Mouse (Mus musculus): Measurements from ENCODE around the gene Krt12. TPM values are rescaled to one million over a fixed set of nuclear protein-coding genes. Genes with fewer than 3 reads are reported as not detected.

Gene Krt12
- polyA plus RNA-seq, 1 experiment from 2014 or later, result not detected

DNA sequence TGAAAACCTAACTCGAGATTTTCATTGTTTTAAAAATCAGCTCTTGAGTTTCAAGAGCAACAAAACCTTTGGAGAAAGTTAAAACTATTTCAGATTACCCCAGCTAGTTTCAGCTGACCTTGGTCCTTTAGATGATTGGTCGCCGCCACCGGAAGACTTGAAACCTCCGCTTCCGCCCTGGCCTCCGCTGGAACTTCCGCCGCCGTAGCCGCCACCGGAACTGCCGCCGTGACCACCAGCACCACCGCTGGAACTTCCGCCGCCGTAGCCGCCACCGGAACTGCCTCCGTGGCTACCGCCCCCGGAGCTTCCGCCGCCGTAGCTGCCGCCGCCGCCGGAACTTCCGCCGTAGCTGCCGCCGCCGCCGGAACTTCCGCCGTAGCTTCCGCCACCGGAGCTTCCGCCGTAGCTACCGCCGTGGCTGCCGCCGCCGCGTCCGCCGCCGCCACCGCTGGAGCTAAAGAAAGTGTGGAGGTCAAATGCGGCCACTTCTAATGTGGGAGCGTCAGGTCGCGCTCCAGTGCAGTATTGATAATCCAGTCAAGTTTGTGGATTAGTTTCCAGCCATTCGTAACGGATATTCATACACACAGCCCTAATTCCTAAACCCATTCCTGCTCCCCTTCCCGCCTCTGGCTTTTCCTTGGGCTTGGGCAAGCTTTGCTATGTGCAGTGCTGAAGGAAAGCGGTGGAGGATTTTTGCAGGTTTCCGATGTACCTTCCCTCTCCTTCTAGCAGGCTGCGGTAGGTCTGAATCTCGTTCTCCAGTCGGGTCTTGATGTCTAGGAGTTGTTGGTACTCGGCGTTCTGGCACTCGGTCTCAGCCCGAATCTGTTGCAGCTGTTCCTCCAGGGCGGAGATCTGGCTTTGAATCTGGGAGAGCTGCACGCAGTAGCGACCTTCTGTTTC, 36.0 kb downstream of the Krt12 start:
- Histone ChIP-seq H3K4me3 (ENCODE audit: low read depth, low read length) (peak overlapping the region; percentile 56), H3K27me3 (replicated peaks; ENCODE audit: insufficient read depth, low read length) (no peaks in the 10 kb centered on the region; the same call in 1 of the 2 replicates), H3K36me3 (ENCODE audit: insufficient read depth, low read length) (no peaks in the 10 kb centered on the region), H3K4me2 (replicated peaks; ENCODE audit: low read depth, low read length) (peak overlapping the region; percentile 58), H3K9ac (replicated peaks; ENCODE audit: low read depth) (peak overlapping the region; percentile 64), H3K4me1 (ENCODE audit: insufficient read depth, low read depth, low read length) (no peaks in the 10 kb centered on the region), H3K9me3 (ENCODE audit: low read length) (no peaks in the 10 kb centered on the region), H3K27ac (ENCODE audit: low read length) (peak overlapping the region; percentile 94)
- DNase-seq (ENCODE audit: low spot score) (peak; percentile 94), ATAC-seq (peak; percentile 98)
- 2% methylated on average over 71 of the region's 71 CpGs for WGBS
- TF ChIP-seq EP300 (IDR thresholded peaks at IDR 0.05) (peak; percentile 43; the same call in 1 of the 2 replicates), CTCF (IDR thresholded peaks at IDR 0.05) (no peak)

DNA sequence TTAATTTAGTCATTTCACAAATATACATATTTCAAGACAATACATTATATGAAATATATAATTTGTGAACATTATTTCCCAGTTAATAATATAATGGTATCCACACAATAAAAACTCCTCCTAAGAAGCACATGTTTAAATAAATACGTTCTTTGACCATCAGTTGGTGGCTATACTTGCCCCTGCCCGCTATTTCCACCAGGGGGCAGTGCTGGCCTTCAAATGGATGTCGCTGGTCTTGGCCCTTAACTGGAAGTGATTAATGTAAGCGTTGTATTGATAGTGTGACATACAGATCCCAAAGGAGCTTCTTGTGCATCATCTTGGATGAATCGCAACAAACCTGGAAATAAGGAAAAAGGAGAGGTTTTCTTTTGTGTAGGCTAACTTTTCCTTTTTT, 42.5 kb downstream of the Krt12 start:
- Histone ChIP-seq H3K4me3 (ENCODE audit: low read depth, low read length) (no peak overlapping the region), H3K4me1 (ENCODE audit: insufficient read depth, low read depth, low read length) (no peaks in the 10 kb centered on the region), H3K4me2 (replicated peaks; ENCODE audit: low read depth, low read length) (no peak overlapping the region), H3K9ac (replicated peaks; ENCODE audit: low read depth) (no peak overlapping the region), H3K27ac (ENCODE audit: low read length) (no peak overlapping the region), H3K9me3 (ENCODE audit: low read length) (no peaks in the 10 kb centered on the region), H3K27me3 (replicated peaks; ENCODE audit: insufficient read depth, low read length) (no peaks in the 10 kb centered on the region; the same call in 1 of the 2 replicates), H3K36me3 (ENCODE audit: insufficient read depth, low read length) (no peaks in the 10 kb centered on the region)
- ATAC-seq (no peak), DNase-seq (ENCODE audit: low spot score) (peak; percentile 77)
- TF ChIP-seq EP300 (IDR thresholded peaks at IDR 0.05) (no peak), CTCF (IDR thresholded peaks at IDR 0.05) (peak; percentile 94)
- 19% methylated on average over 5 of the region's 5 CpGs for WGBS

DNA sequence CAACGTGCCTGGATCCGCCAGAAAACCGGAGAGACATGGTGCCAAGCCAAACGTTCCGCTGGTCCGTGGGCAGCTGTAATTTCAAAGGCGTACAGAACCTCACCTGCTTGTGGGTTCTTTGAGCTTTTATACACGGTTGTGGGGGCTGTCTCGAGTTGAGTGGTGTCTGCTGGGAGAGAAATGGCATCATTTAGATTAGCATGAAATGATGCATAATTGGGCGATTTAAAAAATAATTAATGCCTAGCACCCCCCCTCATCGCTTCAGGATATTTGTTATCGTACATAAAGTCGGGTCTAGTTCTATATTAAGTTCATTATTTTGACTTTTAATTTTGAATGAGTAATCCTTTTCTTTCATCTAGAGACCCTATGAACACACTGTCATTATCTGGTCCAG, 47.3 kb downstream of the Krt12 start, which contains the start of gene Krt28:
TSS of gene Krt28 (minus strand) at position 101 of the 400 bp plus-strand sequence.
- Histone ChIP-seq H3K9me3 (ENCODE audit: low read length) (no peaks in the 10 kb centered on the region), H3K4me1 (ENCODE audit: insufficient read depth, low read depth, low read length) (no peaks in the 10 kb centered on the region), H3K9ac (replicated peaks; ENCODE audit: low read depth) (no peak within 1 kb of the TSS), H3K27me3 (replicated peaks; ENCODE audit: insufficient read depth, low read length) (no peaks in the 10 kb centered on the region), H3K4me3 (ENCODE audit: low read depth, low read length) (no peak within 1 kb of the TSS), H3K36me3 (ENCODE audit: insufficient read depth, low read length) (no peaks in the 10 kb centered on the region), H3K27ac (ENCODE audit: low read length) (no peak within 1 kb of the TSS), H3K4me2 (replicated peaks; ENCODE audit: low read depth, low read length) (no peak within 1 kb of the TSS)
- DNase-seq (ENCODE audit: low spot score) (no peak), ATAC-seq (no peak)
- TF ChIP-seq CTCF (IDR thresholded peaks at IDR 0.05), result no peak
- TF ChIP-seq EP300 (IDR thresholded peaks at IDR 0.05), result no peak
- 83% methylated on average over 13 of the region's 13 CpGs for WGBS

DNA sequence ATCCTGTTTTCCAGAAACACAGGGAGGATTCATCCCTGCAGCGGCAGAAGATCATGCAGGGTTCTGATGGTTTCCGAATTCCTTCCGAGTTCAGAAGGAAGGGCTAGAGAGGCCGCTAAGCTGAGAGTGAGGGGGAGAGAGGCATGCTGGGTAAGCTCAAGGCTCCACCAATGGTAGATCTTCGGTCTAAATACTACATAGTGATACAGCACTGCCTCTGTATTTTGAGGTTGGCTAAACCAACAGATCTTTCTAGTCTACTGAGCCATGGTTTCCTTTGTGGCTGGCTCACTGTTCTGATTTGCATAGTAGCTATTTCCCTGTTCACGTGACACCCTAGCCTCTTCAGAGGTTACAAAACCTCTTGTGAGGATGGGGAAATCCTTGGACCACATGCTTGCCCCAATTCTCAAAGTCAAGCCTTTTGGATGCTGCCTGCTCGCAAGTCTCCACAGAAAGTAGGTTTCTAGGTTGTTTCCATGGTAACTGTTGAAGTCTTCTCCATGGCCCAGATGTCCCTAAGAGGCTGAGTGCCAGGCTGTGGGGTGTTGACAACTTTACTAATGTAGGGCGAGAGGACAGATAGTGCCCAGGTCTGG, 52.1 kb downstream of the Krt12 start:
- Histone ChIP-seq H3K4me2 (replicated peaks; ENCODE audit: low read depth, low read length) (no peak overlapping the region), H3K27ac (ENCODE audit: low read length) (no peak overlapping the region), H3K9ac (replicated peaks; ENCODE audit: low read depth) (no peak overlapping the region), H3K9me3 (ENCODE audit: low read length) (no peaks in the 10 kb centered on the region), H3K4me1 (ENCODE audit: insufficient read depth, low read depth, low read length) (no peaks in the 10 kb centered on the region), H3K4me3 (ENCODE audit: low read depth, low read length) (no peak overlapping the region), H3K36me3 (ENCODE audit: insufficient read depth, low read length) (no peaks in the 10 kb centered on the region), H3K27me3 (replicated peaks; ENCODE audit: insufficient read depth, low read length) (no peaks in the 10 kb centered on the region)
- TF ChIP-seq CTCF (IDR thresholded peaks at IDR 0.05) (no peak), EP300 (IDR thresholded peaks at IDR 0.05) (no peak)
- 78% methylated on average over 8 of the region's 8 CpGs for WGBS
- no peak for ATAC-seq
- peak; percentile 34 for DNase-seq (ENCODE audit: low spot score)

DNA sequence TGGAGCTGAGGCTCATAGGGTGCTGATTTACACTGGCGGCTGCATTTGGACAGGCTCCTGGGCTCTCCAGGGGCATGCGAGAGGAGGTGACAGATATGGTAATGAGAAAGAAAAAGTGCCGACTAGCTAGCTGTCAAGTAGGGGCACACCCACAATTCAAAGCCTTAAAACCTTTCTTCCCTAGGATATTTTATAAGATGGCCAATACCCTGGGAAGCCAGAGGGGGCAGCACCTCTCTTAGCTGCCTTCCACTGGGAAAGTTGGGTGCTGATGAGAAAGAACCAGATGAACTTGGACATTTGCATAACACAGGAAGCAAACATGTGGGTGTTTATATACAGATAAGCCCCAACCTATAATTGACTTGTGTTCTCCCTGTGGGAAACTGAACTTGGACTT, 52.8 kb downstream of the Krt12 start:
- no peaks in the 10 kb centered on the region for H3K36me3 ChIP-seq (ENCODE audit: insufficient read depth, low read length)
- no peak for ATAC-seq
- H3K4me1 ChIP-seq (ENCODE audit: insufficient read depth, low read depth, low read length), result no peaks in the 10 kb centered on the region
- no peaks in the 10 kb centered on the region for H3K27me3 ChIP-seq (replicated peaks; ENCODE audit: insufficient read depth, low read length)
- H3K27ac ChIP-seq (ENCODE audit: low read length), result no peak overlapping the region
- 2% methylated on average over 3 of the region's 3 CpGs for WGBS
- DNase-seq (ENCODE audit: low spot score), result peak; percentile 39
- peak; percentile 65 for TF ChIP-seq CTCF (IDR thresholded peaks at IDR 0.05)
- TF ChIP-seq EP300 (IDR thresholded peaks at IDR 0.05), result no peak
- no peak overlapping the region for H3K4me3 ChIP-seq (ENCODE audit: low read depth, low read length)
- no peak overlapping the region for H3K9ac ChIP-seq (replicated peaks; ENCODE audit: low read depth)
- no peak overlapping the region for H3K4me2 ChIP-seq (replicated peaks; ENCODE audit: low read depth, low read length)
- H3K9me3 ChIP-seq (ENCODE audit: low read length), result no peaks in the 10 kb centered on the region

DNA sequence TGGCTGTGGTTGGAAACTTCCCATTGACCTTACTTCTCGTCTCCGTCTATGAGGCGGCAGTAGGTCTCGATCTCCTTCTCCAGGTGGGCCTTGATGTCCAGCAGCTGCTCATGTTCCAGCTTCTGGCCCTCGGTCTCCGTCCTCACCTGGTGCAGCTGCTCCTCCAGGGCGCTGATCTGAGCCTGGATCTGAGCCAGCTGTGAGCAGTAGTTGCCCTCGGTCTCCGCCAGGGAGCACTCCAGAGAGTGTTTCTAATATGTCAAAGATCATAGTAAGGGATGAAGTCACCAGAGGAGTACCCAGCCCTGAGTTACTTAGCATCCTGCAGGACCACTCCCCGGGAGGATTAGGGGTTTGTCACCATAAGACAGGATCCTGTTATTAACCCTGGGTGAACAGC, 55.3 kb downstream of the Krt12 start:
- Histone ChIP-seq H3K36me3 (ENCODE audit: insufficient read depth, low read length) (no peaks in the 10 kb centered on the region), H3K4me1 (ENCODE audit: insufficient read depth, low read depth, low read length) (no peaks in the 10 kb centered on the region), H3K4me3 (ENCODE audit: low read depth, low read length) (no peak overlapping the region), H3K27me3 (replicated peaks; ENCODE audit: insufficient read depth, low read length) (no peaks in the 10 kb centered on the region), H3K9ac (replicated peaks; ENCODE audit: low read depth) (no peak overlapping the region), H3K4me2 (replicated peaks; ENCODE audit: low read depth, low read length) (no peak overlapping the region), H3K9me3 (ENCODE audit: low read length) (no peaks in the 10 kb centered on the region), H3K27ac (ENCODE audit: low read length) (no peak overlapping the region)
- ATAC-seq (no peak), DNase-seq (ENCODE audit: low spot score) (peak; percentile 18)
- TF ChIP-seq EP300 (IDR thresholded peaks at IDR 0.05) (no peak), CTCF (IDR thresholded peaks at IDR 0.05) (peak; percentile 45)
- WGBS, result 28% methylated on average over 10 of the region's 10 CpGs

Other genes starting within 250 kb of the Krt12 start
- gene Smarce1, start 191.2 kb downstream of the Krt12 start, polyA plus RNA-seq (2015; fragmentation: Nextera tagmentation; extraction: Ambion mirVana), result 133 and 136 TPM in 2 replicates
- gene Krt222, start 178.2 kb downstream of the Krt12 start, polyA plus RNA-seq (2015; fragmentation: Nextera tagmentation; extraction: Ambion mirVana), result 0.40 and 0.44 TPM in 2 replicates
- gene Krt24, start 137.0 kb downstream of the Krt12 start, polyA plus RNA-seq (2015; fragmentation: Nextera tagmentation; extraction: Ambion mirVana), result not detected in 2 replicates
- gene Krt25, start 99.3 kb downstream of the Krt12 start, polyA plus RNA-seq (2015; fragmentation: Nextera tagmentation; extraction: Ambion mirVana), result 0.11 and 0.15 TPM in 2 replicates
- not detected in 2 replicates for gene Krt26, start 84.3 kb downstream of the Krt12 start, polyA plus RNA-seq (2015; fragmentation: Nextera tagmentation; extraction: Ambion mirVana)
- gene Krt27, start 71.2 kb downstream of the Krt12 start, polyA plus RNA-seq (2015; fragmentation: Nextera tagmentation; extraction: Ambion mirVana), result not detected in 2 replicates
- gene Krt28, start 47.4 kb downstream of the Krt12 start, polyA plus RNA-seq (2015; fragmentation: Nextera tagmentation; extraction: Ambion mirVana), result 0.17 and 0.19 TPM in 2 replicates
- gene Krt10, start 32.9 kb downstream of the Krt12 start, polyA plus RNA-seq (2015; fragmentation: Nextera tagmentation; extraction: Ambion mirVana), result 18.4 and 19.6 TPM in 2 replicates
- 0.27 and 0.31 TPM in 2 replicates for gene Krt20, start 15.9 kb upstream of the Krt12 start, polyA plus RNA-seq (2015; fragmentation: Nextera tagmentation; extraction: Ambion mirVana)
- gene Krt23, start 70.9 kb upstream of the Krt12 start, polyA plus RNA-seq (2015; fragmentation: Nextera tagmentation; extraction: Ambion mirVana), result 8.2 and 9.7 TPM in 2 replicates
- gene Krt39, start 99.1 kb upstream of the Krt12 start, polyA plus RNA-seq (2015; fragmentation: Nextera tagmentation; extraction: Ambion mirVana), result not detected in 2 replicates
- gene Krt40, start 120.9 kb upstream of the Krt12 start, polyA plus RNA-seq (2015; fragmentation: Nextera tagmentation; extraction: Ambion mirVana), result not detected in 2 replicates
- not detected in 2 replicates for gene Krtap3-3, start 128.6 kb upstream of the Krt12 start, polyA plus RNA-seq (2015; fragmentation: Nextera tagmentation; extraction: Ambion mirVana)
- gene Krtap3-2, start 134.6 kb upstream of the Krt12 start, polyA plus RNA-seq (2015; fragmentation: Nextera tagmentation; extraction: Ambion mirVana), result not detected in 2 replicates
- not detected in 2 replicates for gene Gm11939, start 137.2 kb upstream of the Krt12 start, polyA plus RNA-seq (2015; fragmentation: Nextera tagmentation; extraction: Ambion mirVana)
- gene Krtap3-1, start 144.4 kb upstream of the Krt12 start, polyA plus RNA-seq (2015; fragmentation: Nextera tagmentation; extraction: Ambion mirVana), result not detected in 2 replicates
- gene Krtap1-5, start 158.8 kb upstream of the Krt12 start, polyA plus RNA-seq (2015; fragmentation: Nextera tagmentation; extraction: Ambion mirVana), result 0.26 TPM in 1 of 2 replicates, not detected in the other
- not detected in 2 replicates for gene Krtap1-4, start 161.4 kb upstream of the Krt12 start, polyA plus RNA-seq (2015; fragmentation: Nextera tagmentation; extraction: Ambion mirVana)
- not detected in 2 replicates for gene Krtap1-3, start 169.1 kb upstream of the Krt12 start, polyA plus RNA-seq (2015; fragmentation: Nextera tagmentation; extraction: Ambion mirVana)
- not detected in 2 replicates for gene Krtap9-3, start 175.8 kb upstream of the Krt12 start, polyA plus RNA-seq (2015; fragmentation: Nextera tagmentation; extraction: Ambion mirVana)
- not detected in 2 replicates for gene Gm11938, start 181.0 kb upstream of the Krt12 start, polyA plus RNA-seq (2015; fragmentation: Nextera tagmentation; extraction: Ambion mirVana)
- not detected in 2 replicates for gene Gm11937, start 187.9 kb upstream of the Krt12 start, polyA plus RNA-seq (2015; fragmentation: Nextera tagmentation; extraction: Ambion mirVana)
- not detected in 2 replicates for gene Krtap2-4, start 192.6 kb upstream of the Krt12 start, polyA plus RNA-seq (2015; fragmentation: Nextera tagmentation; extraction: Ambion mirVana)
- not detected in 2 replicates for gene Gm11562, start 198.2 kb upstream of the Krt12 start, polyA plus RNA-seq (2015; fragmentation: Nextera tagmentation; extraction: Ambion mirVana)
- gene Krtap4-1, start 206.0 kb upstream of the Krt12 start, polyA plus RNA-seq (2015; fragmentation: Nextera tagmentation; extraction: Ambion mirVana), result not detected in 2 replicates
- gene Krtap4-2, start 212.8 kb upstream of the Krt12 start, polyA plus RNA-seq (2015; fragmentation: Nextera tagmentation; extraction: Ambion mirVana), result not detected in 2 replicates
- not detected in 2 replicates for gene Krtap4-7, start 221.8 kb upstream of the Krt12 start, polyA plus RNA-seq (2015; fragmentation: Nextera tagmentation; extraction: Ambion mirVana)
- gene Gm11555, start 228.0 kb upstream of the Krt12 start, polyA plus RNA-seq (2015; fragmentation: Nextera tagmentation; extraction: Ambion mirVana), result not detected in 2 replicates
- not detected in 2 replicates for gene Gm11563, start 236.7 kb upstream of the Krt12 start, polyA plus RNA-seq (2015; fragmentation: Nextera tagmentation; extraction: Ambion mirVana)
- gene Krtap4-6, start 243.7 kb upstream of the Krt12 start, polyA plus RNA-seq (2015; fragmentation: Nextera tagmentation; extraction: Ambion mirVana), result not detected in 2 replicates